Mouse (Mus musculus) embryonic facial prominence, embryonic 14.5 days (tissue): ENCODE results near the gene Defb36. TPM values are rescaled to one million over a fixed set of nuclear protein-coding genes. Genes with fewer than 3 reads are reported as not detected.
A peak's percentile ranks its signal among the peaks of the same experiment; 100 is the strongest.

ENCODE experiments used
- ATAC-seq: fragments of 200-750 bp; cut with Nextera tagmentation; 2 replicates; pipeline ENCODE4 v1.8.0; 2017; ENCODE audit warnings: low read depth, moderate number of reproducible peaks, moderate TSS enrichment
- DNase-seq: peaks from one replicate; pipeline ENCODE4 v3.0.0-alpha.2; 2015; ENCODE audit warnings: low spot score
- H3K27ac ChIP-seq: fragments of 300-500 bp; sonication (generic); replicated peaks from 2 replicates; pipeline ENCODE4 v1.5.1; 2014; ENCODE audit warnings: low read depth, mild to moderate bottlenecking, low read length, moderate library complexity
- H3K27me3 ChIP-seq: fragments of 300-500 bp; sonication (generic); replicated peaks from 2 replicates; pipeline ENCODE4 v1.6.1; 2014; ENCODE audit warnings: low read length; ENCODE audit not compliant: control insufficient read depth, insufficient read depth
- H3K36me3 ChIP-seq: fragments of 300-500 bp; sonication (generic); 2 replicates; pipeline ENCODE4 v1.6.1; 2014; ENCODE audit warnings: low read length, mixed read lengths; ENCODE audit not compliant: control insufficient read depth, insufficient read depth
- H3K4me1 ChIP-seq: fragments of 300-500 bp; sonication (generic); 2 replicates; pipeline ENCODE4 v1.6.1; 2014; ENCODE audit warnings: antibody characterized with exemption, low read length; ENCODE audit not compliant: control insufficient read depth, insufficient read depth
- H3K4me2 ChIP-seq: fragments of 300-500 bp; sonication (generic); 2 replicates; pipeline ENCODE4 v1.6.1; 2014; ENCODE audit warnings: low read depth, mild to moderate bottlenecking, low read length, moderate library complexity, mixed read lengths
- H3K4me3 ChIP-seq: fragments of 300-500 bp; sonication (generic); 2 replicates; pipeline ENCODE4 v1.5.1; 2014; ENCODE audit warnings: low read depth, mild to moderate bottlenecking, low read length
- H3K9ac ChIP-seq: fragments of 300-500 bp; sonication (generic); 2 replicates; pipeline ENCODE4 v1.6.1; 2014; ENCODE audit warnings: low read depth, mild to moderate bottlenecking, low read length, moderate library complexity, mixed read lengths
- H3K9me3 ChIP-seq: fragments of 300-500 bp; sonication (generic); 2 replicates; pipeline ENCODE4 v1.6.1; 2016; ENCODE audit warnings: low read length; ENCODE audit not compliant: control insufficient read depth
- WGBS: fragments of 180-500 bp; shearing (Covaris S2); extraction: QIAGEN DNeasy Blood & Tissue Kit; methylation state at CpG from one replicate; pipeline ENCODE4 v1.1.7; 2014; 5-methylcytosine and 5-hydroxymethylcytosine counted together
- polyA plus RNA-seq: library from polyadenylated mRNA; unstranded; fragments of >200 nt; fragmentation: Nextera tagmentation; extraction: Ambion mirVana; gene quantifications from 2 replicates; pipeline ENCODE4 v1.2.1, GENCODE M21; 2014

Defb36 gene
- polyA plus RNA-seq, 1 experiment from 2014 or later, result not detected

GRCm38 (mm10) chr2:152615563-152615962 lies 11.4 kb downstream of the Defb36 start:
- peak; percentile 81 for DNase-seq
- ATAC-seq, result peak; percentile 74
- Histone ChIP-seq H3K4me2 (no peak overlapping the region), H3K27ac (no peak overlapping the region), H3K4me3 (no peak overlapping the region), H3K4me1 (no peaks in the 10 kb centered on the region), H3K36me3 (no peaks in the 10 kb centered on the region), H3K9ac (no peak overlapping the region), H3K9me3 (no peaks in the 10 kb centered on the region), H3K27me3 (no peaks in the 10 kb centered on the region)
- 10% methylated on average over 7 of the region's 7 CpGs for WGBS

GRCm38 (mm10) chr2:152616470-152616869 lies 12.3 kb downstream of the Defb36 start:
- no peaks in the 10 kb centered on the region for H3K27me3 ChIP-seq
- no peaks in the 10 kb centered on the region for H3K36me3 ChIP-seq
- no peak overlapping the region for H3K27ac ChIP-seq
- no peak overlapping the region for H3K4me3 ChIP-seq
- DNase-seq (no peak), ATAC-seq (no peak)
- H3K4me2 ChIP-seq, result no peak overlapping the region
- H3K9ac ChIP-seq, result no peak overlapping the region
- no peaks in the 10 kb centered on the region for H3K4me1 ChIP-seq
- H3K9me3 ChIP-seq, result no peaks in the 10 kb centered on the region
- 61% methylated on average over 6 of the region's 6 CpGs for WGBS

- Histone ChIP-seq H3K4me2 (no peak overlapping the region), H3K9me3 (no peaks in the 10 kb centered on the region), H3K4me1 (no peaks in the 10 kb centered on the region), H3K4me3 (no peak overlapping the region), H3K36me3 (no peaks in the 10 kb centered on the region), H3K27me3 (no peaks in the 10 kb centered on the region), H3K27ac (no peak overlapping the region), H3K9ac (no peak overlapping the region)
- DNase-seq (no peak), ATAC-seq (no peak)
- WGBS, result 61% methylated on average over 5 of the region's 5 CpGs
Measured at GRCm38 (mm10) chr2:152617374-152617773, 13.2 kb downstream of the Defb36 start.

- Histone ChIP-seq H3K27me3 (peaks cover 4% of the 10 kb centered on the region; the same call in 1 of the 2 replicates), H3K36me3 (no peaks in the 10 kb centered on the region), H3K4me2 (no peak overlapping the region), H3K4me1 (no peaks in the 10 kb centered on the region), H3K4me3 (no peak overlapping the region), H3K27ac (no peak overlapping the region), H3K9ac (no peak overlapping the region), H3K9me3 (no peaks in the 10 kb centered on the region)
- DNase-seq, result no peak
- no peak for ATAC-seq
- WGBS, result 66% methylated on average over 9 of the region's 9 CpGs
Measured at GRCm38 (mm10) chr2:152620367-152621134, 16.4 kb downstream of the Defb36 start.

- H3K27me3 ChIP-seq, result peaks cover 19% of the 10 kb centered on the region
- no peak for ATAC-seq
- WGBS, result 80% methylated on average over 13 of the region's 13 CpGs
Measured at GRCm38 (mm10) chr2:152622151-152622550, 18.0 kb downstream of the Defb36 start.

GRCm38 (mm10) chr2:152622953-152623352 lies 18.8 kb downstream of the Defb36 start, which contains the start of gene Defb25:
Defb25 (minus strand) TSS chr2:152623053.
- no peak for DNase-seq
- ATAC-seq, result no peak
- Histone ChIP-seq H3K4me1 (no peaks in the 10 kb centered on the region; the same call in 1 of the 2 replicates), H3K4me2 (no peak within 1 kb of the TSS), H3K27ac (no peak within 1 kb of the TSS), H3K27me3 (peaks cover 27% of the 10 kb centered on the region), H3K9ac (no peak within 1 kb of the TSS), H3K9me3 (no peaks in the 10 kb centered on the region), H3K36me3 (no peaks in the 10 kb centered on the region), H3K4me3 (no peak within 1 kb of the TSS)
- WGBS, result 89% methylated on average over 7 of the region's 7 CpGs

More at GRCm38 (mm10) chr2:152622151-152622550, 18.0 kb downstream of the Defb36 start:
- H3K36me3 ChIP-seq, result no peaks in the 10 kb centered on the region
- no peaks in the 10 kb centered on the region; the same call in 1 of the 2 replicates for H3K4me1 ChIP-seq
- H3K4me3 ChIP-seq, result no peak overlapping the region
- no peak overlapping the region for H3K27ac ChIP-seq
- no peaks in the 10 kb centered on the region for H3K9me3 ChIP-seq
- no peak overlapping the region for H3K9ac ChIP-seq
- H3K4me2 ChIP-seq, result no peak overlapping the region
- no peak for DNase-seq

- 89% methylated on average over 2 of the region's 2 CpGs for WGBS
- H3K27me3 ChIP-seq, result peaks cover 41% of the 10 kb centered on the region
- no peak overlapping the region for H3K9ac ChIP-seq
- no peak overlapping the region for H3K4me3 ChIP-seq
- H3K4me1 ChIP-seq, result no peaks in the 10 kb centered on the region; the same call in 1 of the 2 replicates
- H3K36me3 ChIP-seq, result no peaks in the 10 kb centered on the region
- H3K9me3 ChIP-seq, result no peaks in the 10 kb centered on the region
- H3K4me2 ChIP-seq, result no peak overlapping the region
- H3K27ac ChIP-seq, result no peak overlapping the region
- DNase-seq, result no peak
- ATAC-seq, result no peak
Measured at GRCm38 (mm10) chr2:152624566-152624965, 20.4 kb downstream of the Defb36 start.

GRCm38 (mm10) chr2:152625256-152625655 lies 21.1 kb downstream of the Defb36 start:
- 25% methylated on average over 1 of the region's 1 CpGs for WGBS

More at GRCm38 (mm10) chr2:152625256-152625655, 21.1 kb downstream of the Defb36 start:
- H3K27me3 ChIP-seq, result peaks cover 41% of the 10 kb centered on the region
- no peak overlapping the region for H3K4me2 ChIP-seq
- DNase-seq (no peak), ATAC-seq (no peak)
- no peak overlapping the region for H3K27ac ChIP-seq
- H3K9ac ChIP-seq, result no peak overlapping the region
- H3K4me1 ChIP-seq, result no peaks in the 10 kb centered on the region; the same call in 1 of the 2 replicates
- no peaks in the 10 kb centered on the region for H3K9me3 ChIP-seq
- no peaks in the 10 kb centered on the region for H3K36me3 ChIP-seq
- H3K4me3 ChIP-seq, result no peak overlapping the region
